Mouse (Mus musculus): ENCODE results near the gene Nckap5.

DNA sequence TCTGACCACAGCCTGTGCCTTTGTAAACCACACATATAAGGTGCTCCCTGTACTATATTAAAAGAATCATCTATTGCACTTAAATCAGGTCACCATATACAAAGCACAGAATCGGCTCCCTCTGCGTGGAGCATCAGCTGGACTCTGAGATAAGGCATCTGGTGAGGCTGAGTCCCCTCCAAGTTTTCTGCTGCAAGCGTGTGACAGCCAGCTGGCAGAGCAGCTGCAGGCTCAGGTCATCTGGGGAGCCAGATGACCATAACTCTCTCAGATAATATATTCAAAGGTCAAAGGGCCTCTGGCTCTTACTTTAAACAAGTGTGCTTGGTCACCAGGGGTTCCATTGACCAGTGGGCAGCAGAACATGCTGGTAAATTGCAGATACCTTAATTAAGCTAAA is 233.2 kb downstream of the Nckap5 start:
- TF ChIP-seq CTCF (IDR thresholded peaks at IDR 0.05; ENCODE audit: low read depth) (no peak), EP300 (IDR thresholded peaks at IDR 0.05; ENCODE audit: low read depth) (no peak)

Measured in liver, embryonic 14.5 days (tissue).